Mouse (Mus musculus) liver, postnatal 0 days (tissue): ENCODE data around the gene Ctsw.

Source experiments
- CTCF ChIP-seq: sonication (generic); IDR thresholded peaks from 2 replicates; pipeline ENCODE4 v1.5.1; 2016; ENCODE audit warnings: antibody characterized with exemption, low read depth
- EP300 ChIP-seq: IDR thresholded peaks from 2 replicates; pipeline ENCODE4 v1.6.1; 2016; ENCODE audit warnings: antibody characterized with exemption, low read depth, mild to moderate bottlenecking

- peak; percentile 65; the same call in 1 of the 2 replicates for TF ChIP-seq EP300
- peak; percentile 96 for TF ChIP-seq CTCF
Measured at GRCm38 (mm10) chr19:5487768-5488550, 19.7 kb upstream of the Ctsw start, which contains the start of gene Mus81.
